Mouse (Mus musculus): Measurements from ENCODE around the gene Ren1.

DNA sequence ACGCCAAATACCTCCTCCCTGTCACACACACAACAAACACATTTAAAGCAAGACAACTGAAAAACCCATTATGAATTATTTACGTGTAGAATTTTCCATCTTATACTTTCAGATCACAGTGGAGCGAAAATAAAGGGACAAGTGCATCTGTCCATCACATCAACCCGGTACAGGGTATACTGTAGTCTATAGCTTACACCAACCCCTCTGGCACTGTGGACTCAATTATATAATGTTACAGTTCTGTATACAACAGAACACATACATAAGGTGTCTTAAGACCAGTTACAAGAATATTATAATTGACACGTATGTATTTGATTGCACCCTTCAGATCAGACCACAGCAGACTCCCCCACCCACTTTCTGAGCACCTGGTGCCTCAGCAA, 46.8 kb downstream of the Ren1 start:
- no peak for TF ChIP-seq CTCF (IDR thresholded peaks at IDR 0.05; ENCODE audit: insufficient read depth, low read depth, low read length)
- TF ChIP-seq POLR2A (IDR thresholded peaks at IDR 0.05; ENCODE audit: insufficient read depth, low read depth, low read length) = no peak
